Mouse (Mus musculus): Measurements from ENCODE around the gene Pfkl.
"Not testable (repeated sequence)": the region's sequence is repeated elsewhere in the genome, so short reads cannot be mapped to it uniquely, and the experiment has no call there.

Gene Pfkl

DNA sequence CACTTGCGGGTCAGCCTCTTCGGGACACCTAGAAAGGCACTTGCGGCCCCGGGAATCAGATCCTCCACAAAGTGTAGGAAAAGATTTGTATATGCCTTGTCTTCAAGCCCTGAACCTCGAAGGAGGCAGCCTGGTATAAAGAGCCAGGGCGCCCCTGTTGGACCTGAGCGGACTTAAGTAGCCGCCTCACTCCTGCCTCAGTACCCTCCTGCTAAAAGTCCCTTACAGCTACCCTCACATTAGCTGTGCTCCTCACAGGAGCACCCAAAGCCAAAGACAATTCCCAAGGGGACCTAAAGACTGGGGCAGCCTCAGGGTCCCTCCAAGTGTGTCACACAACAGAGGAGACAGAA is 39.9 kb downstream of the Pfkl start:
- DNase-seq: no peak

DNA sequence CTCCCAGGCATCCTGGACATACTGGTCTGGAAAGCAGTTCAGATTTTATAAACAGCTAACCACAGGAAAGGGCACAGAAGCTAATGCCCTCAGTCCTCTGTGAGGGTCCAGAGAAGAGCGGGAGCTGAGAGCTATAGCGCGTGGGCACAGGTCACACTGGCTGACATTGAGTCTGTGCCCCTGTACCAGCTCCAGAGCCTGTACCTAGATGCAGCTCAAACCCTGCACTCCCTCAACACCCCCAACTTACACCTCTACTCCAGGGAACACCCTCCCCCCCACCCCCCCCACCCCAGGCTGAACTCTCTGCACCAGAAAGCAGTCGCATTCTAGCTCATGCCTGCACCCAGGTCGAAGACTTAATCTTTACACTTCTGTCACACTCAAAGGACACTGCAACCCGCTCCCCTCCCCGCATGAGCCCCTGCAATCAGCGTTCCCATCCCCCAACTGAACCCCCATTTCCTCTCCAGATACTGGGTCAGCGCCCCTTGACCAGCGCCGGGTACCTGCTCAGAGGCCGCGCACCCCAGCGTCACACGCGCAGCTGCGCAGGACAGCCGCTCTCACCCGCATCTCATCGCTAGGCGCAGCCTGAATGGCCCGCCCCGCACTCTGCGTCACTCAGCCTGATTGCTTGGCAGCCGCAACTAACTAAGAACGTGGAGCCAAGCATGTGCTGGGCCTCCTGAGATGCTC is 40.5 kb downstream of the Pfkl start:
- peak; percentile 75 for DNase-seq

DNA sequence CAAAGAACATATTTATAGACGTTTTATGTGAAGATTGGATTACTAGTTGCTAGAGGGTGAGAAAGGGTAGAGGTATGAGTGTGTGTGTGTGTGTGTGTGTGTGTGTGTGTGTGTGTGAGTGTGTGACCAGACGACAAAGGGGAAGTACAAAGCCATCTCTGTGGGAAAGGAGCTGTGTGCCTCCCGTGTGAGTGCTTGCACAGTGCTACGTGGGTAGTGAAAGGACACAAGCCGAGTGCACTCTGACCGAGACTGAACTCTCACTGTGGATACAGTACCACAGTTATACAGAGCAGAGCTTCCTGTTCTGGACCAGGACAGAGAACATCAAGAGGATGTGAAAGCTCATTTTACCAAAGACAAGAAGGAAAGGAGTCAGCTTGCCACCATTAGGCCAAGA is 45.9 kb downstream of the Pfkl start:
- no peak for DNase-seq

- DNase-seq: no peak
Measured at GRCm38 (mm10) chr10:77962725-77963124, 47.2 kb downstream of the Pfkl start.

DNA sequence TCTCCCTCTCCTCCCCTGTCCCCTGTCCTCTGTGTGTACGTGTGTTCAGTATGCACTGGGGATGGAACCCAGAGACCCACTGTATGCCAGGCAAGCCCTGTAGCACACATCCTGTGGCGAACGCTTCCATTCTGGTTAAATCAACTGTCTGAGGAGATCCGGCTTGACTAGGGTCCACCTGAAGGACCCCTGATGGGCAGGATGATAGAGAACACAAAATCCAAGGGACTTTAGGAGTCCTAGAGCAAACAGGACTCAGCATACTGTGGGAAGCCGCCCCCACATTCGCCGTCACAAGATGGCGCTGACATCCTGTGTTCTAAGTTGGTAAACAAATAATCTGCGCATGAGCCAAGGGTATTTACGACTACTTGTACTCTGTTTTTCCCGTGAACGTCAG is 59.4 kb downstream of the Pfkl start:
- not testable (repeated sequence) for DNase-seq

DNA sequence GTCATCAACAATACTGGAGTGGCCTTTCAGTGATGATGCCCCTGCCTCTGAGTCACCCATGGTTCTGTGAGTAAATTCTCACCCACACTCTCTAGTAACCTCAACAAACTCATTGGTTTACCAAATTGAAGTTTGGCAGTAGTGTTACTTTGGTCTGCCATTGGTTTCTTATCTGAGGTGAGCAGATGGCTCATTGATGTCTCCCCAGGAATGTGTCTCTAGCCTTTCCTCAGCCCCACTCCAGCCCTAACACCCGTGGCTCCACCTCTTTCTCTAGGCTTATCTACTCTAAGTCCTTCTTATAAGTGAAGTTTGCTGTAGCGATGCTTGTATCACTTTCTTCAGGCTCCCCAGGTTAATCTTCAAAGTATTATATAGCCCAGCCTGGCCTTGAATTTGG is 70.2 kb downstream of the Pfkl start:
- DNase-seq: no peak

Measured in retina, postnatal 1 day (tissue).